ENCODE assay signal across 8 mouse cellular contexts in the genomic region with DNA sequence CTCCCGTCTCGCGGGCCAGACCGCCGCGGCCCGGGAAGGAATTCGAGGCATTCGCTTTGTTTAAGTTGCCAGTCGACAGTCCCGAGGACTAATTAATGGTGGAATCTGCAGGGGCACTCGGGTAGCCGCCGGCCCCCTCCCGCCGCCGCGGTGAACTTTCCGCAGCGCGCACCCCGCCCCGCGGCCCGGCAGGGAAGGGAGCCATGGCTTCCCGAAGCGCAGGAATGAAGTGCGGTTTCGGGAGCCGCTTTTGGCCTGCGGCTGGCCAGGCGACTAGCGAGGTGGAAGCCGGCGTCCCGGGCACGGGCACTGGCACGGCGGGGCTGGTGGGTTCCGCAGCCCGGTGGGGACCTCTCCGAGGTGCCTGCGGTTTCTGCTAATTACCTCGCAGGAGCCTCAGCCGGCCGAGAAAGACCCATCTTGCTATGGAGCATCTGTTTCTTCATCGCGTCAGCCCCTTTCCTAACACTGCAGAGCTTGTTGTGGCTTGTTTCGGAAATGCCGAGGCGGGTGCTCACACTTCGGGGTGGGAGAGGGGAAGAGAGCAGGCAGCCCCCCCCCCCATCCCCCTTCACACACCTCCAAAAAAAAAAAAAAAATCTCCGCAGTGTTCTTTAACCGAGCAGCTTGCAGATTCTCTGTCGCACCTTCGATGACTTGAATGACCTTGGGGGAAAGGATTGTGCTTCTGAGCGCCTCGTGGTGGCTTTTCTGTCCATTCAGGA. TPM values are rescaled to one million over a fixed set of nuclear protein-coding genes. Genes with fewer than 3 reads are reported as not detected.
DNase-seq lines count a peak whose midpoint lies in the region; ATAC-seq and TF ChIP-seq lines count a peak whose summit lies in the region.

No protein-coding gene starts in this region.

- peaks cover 5% of the 10 kb centered on the region for H3K4me1 ChIP-seq in ES-Bruce4 (ENCODE audit: control insufficient read depth, insufficient read depth, low read length)
- peaks cover 30% of the 10 kb centered on the region for H3K4me1 ChIP-seq in embryonic facial prominence, embryonic 14.5 days (ENCODE audit: control insufficient read depth, insufficient read depth, low read length)
- peaks cover 42% of the 10 kb centered on the region for H3K4me1 ChIP-seq in heart, embryonic 15.5 days (replicated peaks)
- H3K4me1 ChIP-seq in lung, embryonic 15.5 days, result peaks cover 35% of the 10 kb centered on the region

- H3K27ac ChIP-seq in ES-Bruce4 (ENCODE audit: insufficient read depth, low read length), result no peak overlapping the region
- H3K27ac ChIP-seq in embryonic facial prominence, embryonic 14.5 days (replicated peaks; ENCODE audit: low read depth, low read length), result peak overlapping the region; percentile 98
- peak overlapping the region; percentile 98 for H3K27ac ChIP-seq in heart, embryonic 15.5 days
- peak overlapping the region; percentile 99 for H3K27ac ChIP-seq in lung, embryonic 15.5 days

- no peak for TF ChIP-seq EP300 in ES-Bruce4 (IDR thresholded peaks at IDR 0.05; ENCODE audit: insufficient read depth, low read depth, low read length)

- H3K4me3 ChIP-seq in ES-Bruce4 (ENCODE audit: low read depth, low read length), result peak overlapping the region; percentile 90
- peak overlapping the region; percentile 89 for H3K4me3 ChIP-seq in embryonic facial prominence, embryonic 14.5 days (ENCODE audit: low read depth, low read length)
- H3K4me3 ChIP-seq in heart, embryonic 15.5 days, result peak overlapping the region; percentile 71
- H3K4me3 ChIP-seq in lung, embryonic 15.5 days, result peak overlapping the region; percentile 93

- H3K9ac ChIP-seq in ES-Bruce4 (ENCODE audit: low read depth, poor library complexity, severe bottlenecking), result peak overlapping the region; percentile 96
- peak overlapping the region; percentile 94 for H3K9ac ChIP-seq in embryonic facial prominence, embryonic 14.5 days (ENCODE audit: low read depth, low read length)
- H3K9ac ChIP-seq in heart, embryonic 15.5 days, result peak overlapping the region; percentile 84
- peak overlapping the region; percentile 93 for H3K9ac ChIP-seq in lung, embryonic 15.5 days

- no peaks in the 10 kb centered on the region for H3K27me3 ChIP-seq in ES-Bruce4 (ENCODE audit: control insufficient read depth, insufficient read depth, low read length, poor library complexity, severe bottlenecking)
- H3K27me3 ChIP-seq in embryonic facial prominence, embryonic 14.5 days (replicated peaks; ENCODE audit: control insufficient read depth, insufficient read depth, low read length), result no peaks in the 10 kb centered on the region
- H3K27me3 ChIP-seq in heart, embryonic 15.5 days, result no peaks in the 10 kb centered on the region
- H3K27me3 ChIP-seq in lung, embryonic 15.5 days, result no peaks in the 10 kb centered on the region

- TF ChIP-seq CTCF in ES-Bruce4 (IDR thresholded peaks at IDR 0.05; ENCODE audit: low read depth, low read length), result no peak

- DNase-seq in adrenal gland, postnatal 25 days, result peak; percentile 45
- peak; percentile 82 for DNase-seq in embryonic facial prominence, embryonic 14.5 days (ENCODE audit: low spot score)
- DNase-seq in kidney, postnatal 10 days, result peak; percentile 74
- DNase-seq in ovary, postnatal 36 days (ENCODE audit: low spot score), result peak; percentile 64

- H3K9me3 ChIP-seq in ES-Bruce4 (replicated peaks; ENCODE audit: control insufficient read depth, insufficient read depth, low read length, poor library complexity, severe bottlenecking), result no peaks in the 10 kb centered on the region
- H3K9me3 ChIP-seq in embryonic facial prominence, embryonic 14.5 days (ENCODE audit: control insufficient read depth, low read length), result no peaks in the 10 kb centered on the region
- no peaks in the 10 kb centered on the region for H3K9me3 ChIP-seq in heart, embryonic 15.5 days (replicated peaks)
- H3K9me3 ChIP-seq in lung, embryonic 15.5 days, result no peaks in the 10 kb centered on the region

- no peaks in the 10 kb centered on the region; the same call in 1 of the 2 replicates for H3K36me3 ChIP-seq in ES-Bruce4 (ENCODE audit: control insufficient read depth, insufficient read depth, low read length, poor library complexity, severe bottlenecking)
- no peaks in the 10 kb centered on the region for H3K36me3 ChIP-seq in embryonic facial prominence, embryonic 14.5 days (ENCODE audit: control insufficient read depth, insufficient read depth, low read length)
- H3K36me3 ChIP-seq in heart, embryonic 15.5 days, result no peaks in the 10 kb centered on the region
- H3K36me3 ChIP-seq in lung, embryonic 15.5 days, result no peaks in the 10 kb centered on the region

- no peak for TF ChIP-seq POLR2A in ES-Bruce4 (IDR thresholded peaks at IDR 0.05; ENCODE audit: insufficient read depth, low read length)

- peak overlapping the region; percentile 59 for H3K4me2 ChIP-seq in embryonic facial prominence, embryonic 14.5 days (ENCODE audit: low read depth, low read length)
- peak overlapping the region; percentile 64 for H3K4me2 ChIP-seq in heart, embryonic 15.5 days
- H3K4me2 ChIP-seq in lung, embryonic 15.5 days, result peak overlapping the region; percentile 79

- WGBS in embryonic facial prominence, embryonic 14.5 days, result 1% methylated on average over 25 of the region's 58 CpGs
- WGBS in heart, embryonic 15.5 days, result under 1% methylated on average over 58 of the region's 58 CpGs
- WGBS in lung, embryonic 15.5 days, result under 1% methylated on average over 58 of the region's 58 CpGs

- ATAC-seq in embryonic facial prominence, embryonic 14.5 days (ENCODE audit: low read depth), result peak; percentile 23
- peak; percentile 19 for ATAC-seq in heart, embryonic 15.5 days (replicated peaks; ENCODE audit: insufficient number of reproducible peaks, insufficient read depth, low FRiP score, low read depth)
- ATAC-seq in lung, embryonic 15.5 days (ENCODE audit: borderline replicate concordance, extremely low read depth, low FRiP score, low TSS enrichment), result peak; percentile 46; the same call in 1 of the 2 replicates
- no peak for ATAC-seq in activated CD4-positive, CD25-positive, alpha-beta regulatory T cell, adult 4 months

RNA-seq across cellular contexts. Expression of a gene that starts 0.9 kb away (rescaled TPM):
- 67.6 and 73.0 TPM in 2 replicates for polyA plus RNA-seq in ES-Bruce4 (2011; ENCODE audit: insufficient read depth, insufficient read length, low read depth, missing spikeins)
- total RNA-seq in adrenal gland, postnatal 25 days (2021), result 30.6 and 37.2 TPM in 2 replicates
- polyA plus RNA-seq in embryonic facial prominence, embryonic 14.5 days (2014; fragmentation: Nextera tagmentation; extraction: Ambion mirVana), result 83.4 and 99.5 TPM in 2 replicates
- 99.5 and 104 TPM in 2 replicates for polyA plus RNA-seq in heart, embryonic 15.5 days (2015; fragmentation: Nextera tagmentation; extraction: Ambion mirVana)
- 109 and 121 TPM in 2 replicates for polyA plus RNA-seq in lung, embryonic 15.5 days (2015; fragmentation: Nextera tagmentation; extraction: Ambion mirVana)
- 1 to 10 TPM; 4.7 to 7.4 TPM for polyA plus RNA-seq in activated CD4-positive, CD25-positive, alpha-beta regulatory T cell, adult 4 months (2017; shearing (Covaris generic))

RNA-seq across cellular contexts. Expression of a gene that starts 8.5 kb away (rescaled TPM):
- 0.40 and 0.46 TPM in 2 replicates for polyA plus RNA-seq in ES-Bruce4 (2011; ENCODE audit: insufficient read depth, insufficient read length, low read depth, missing spikeins)
- 0.30 and 0.71 TPM in 2 replicates for total RNA-seq in adrenal gland, postnatal 25 days (2021)
- polyA plus RNA-seq in embryonic facial prominence, embryonic 14.5 days (2014; fragmentation: Nextera tagmentation; extraction: Ambion mirVana), result 0.42 TPM in 2 replicates
- polyA plus RNA-seq in heart, embryonic 15.5 days (2015; fragmentation: Nextera tagmentation; extraction: Ambion mirVana), result 0.25 and 0.38 TPM in 2 replicates
- polyA plus RNA-seq in lung, embryonic 15.5 days (2015; fragmentation: Nextera tagmentation; extraction: Ambion mirVana), result 0.46 and 0.57 TPM in 2 replicates
- not detected for polyA plus RNA-seq in activated CD4-positive, CD25-positive, alpha-beta regulatory T cell, adult 4 months (2017; shearing (Covaris generic))

RNA-seq across cellular contexts. Expression of a gene that starts 47.2 kb away (rescaled TPM):
- polyA plus RNA-seq in ES-Bruce4 (2011; ENCODE audit: insufficient read depth, insufficient read length, low read depth, missing spikeins), result 1.1 and 1.2 TPM in 2 replicates
- not detected in 2 replicates for total RNA-seq in adrenal gland, postnatal 25 days (2021)
- 1.2 and 1.4 TPM in 2 replicates for polyA plus RNA-seq in embryonic facial prominence, embryonic 14.5 days (2014; fragmentation: Nextera tagmentation; extraction: Ambion mirVana)
- polyA plus RNA-seq in heart, embryonic 15.5 days (2015; fragmentation: Nextera tagmentation; extraction: Ambion mirVana), result 0.18 and 0.37 TPM in 2 replicates
- not detected in 2 replicates for polyA plus RNA-seq in lung, embryonic 15.5 days (2015; fragmentation: Nextera tagmentation; extraction: Ambion mirVana)
- under 1 TPM in 1 of 2 experiments, not detected in 1; 0.37 TPM for polyA plus RNA-seq in activated CD4-positive, CD25-positive, alpha-beta regulatory T cell, adult 4 months (2017; shearing (Covaris generic))
